Mouse (Mus musculus) embryo, embryonic 11 days (tissue): ENCODE measurements at regions not wholly inside any gene's neighbourhood (a gene's known extent, or its start where the extent isn't known, plus 50 kb on each side); places are given as distances from the start of the nearest gene placed in this dataset.
"Not testable (repeated sequence)": the region's sequence is repeated elsewhere in the genome, so short reads cannot be mapped to it uniquely, and the experiment has no call there.

Source experiments
- DNase-seq: peaks from one replicate; pipeline ENCODE4 v3.0.0-alpha.2; 2015

DNA sequence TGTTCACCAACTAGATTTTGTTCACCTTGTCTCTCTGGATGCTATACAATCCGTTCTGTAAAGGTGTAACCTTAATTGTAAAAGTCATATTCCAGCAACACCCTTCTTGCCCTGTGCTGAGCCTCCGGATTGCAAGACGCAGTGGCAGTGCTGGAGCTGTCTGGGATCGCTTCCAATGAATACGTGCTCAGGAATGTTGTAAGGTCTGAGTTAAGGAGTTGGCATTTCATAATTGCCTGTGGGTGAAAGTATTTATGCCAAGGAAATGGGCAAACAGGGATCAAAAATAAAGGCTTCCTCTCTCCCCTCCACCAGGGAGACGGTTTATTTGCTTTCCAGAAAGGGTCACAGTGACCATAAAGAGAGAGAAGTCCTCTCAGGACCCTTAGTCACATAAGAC, 93.3 kb downstream of the Apob start:
- no peak for DNase-seq

DNA sequence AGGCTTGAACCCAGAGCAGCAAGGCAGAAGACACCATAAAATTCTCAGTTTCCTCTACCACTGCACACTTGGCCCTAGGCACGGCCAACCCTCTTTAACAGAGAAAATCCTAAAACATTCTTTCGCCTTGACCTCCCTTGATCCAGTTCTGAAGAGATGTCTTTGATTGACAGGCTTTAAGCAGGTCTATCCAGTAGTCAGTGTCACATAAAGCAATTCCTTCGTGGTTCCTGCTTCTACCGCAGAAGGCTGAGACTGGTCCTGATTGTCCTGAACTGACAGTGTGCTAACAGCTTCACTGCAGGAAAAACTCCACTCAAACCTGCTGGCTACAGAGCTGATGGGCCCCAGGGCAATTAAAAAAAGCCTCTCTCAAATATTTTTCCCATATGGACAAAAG, 93.8 kb downstream of the Apob start:
- no peak for DNase-seq

DNA sequence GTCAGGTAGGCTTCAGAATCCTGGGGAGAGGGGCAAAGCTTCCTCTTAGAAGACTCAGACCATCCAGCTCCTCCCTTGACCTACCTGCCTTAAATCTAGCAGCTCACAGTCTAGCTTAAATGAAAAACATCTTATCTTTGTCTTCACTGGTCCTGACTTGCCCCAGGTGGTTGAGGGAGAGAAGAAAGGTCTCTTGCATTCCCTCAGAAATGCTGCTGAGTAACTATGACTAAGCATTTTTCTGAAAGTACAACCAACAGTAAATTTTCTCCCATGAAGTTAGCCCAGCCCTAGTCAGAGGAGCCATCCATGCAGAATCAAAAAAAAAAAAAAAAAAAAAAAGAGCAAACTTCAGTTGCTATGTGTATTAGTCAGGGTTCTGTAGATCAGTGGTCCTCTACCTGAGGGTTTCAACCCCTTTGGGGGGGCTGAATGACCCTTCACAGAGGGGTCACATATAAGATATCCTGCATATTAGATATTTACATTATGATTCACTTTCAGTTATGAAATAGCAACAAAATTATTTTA, 98.6 kb downstream of the Apob start:
- no peak for DNase-seq

DNA sequence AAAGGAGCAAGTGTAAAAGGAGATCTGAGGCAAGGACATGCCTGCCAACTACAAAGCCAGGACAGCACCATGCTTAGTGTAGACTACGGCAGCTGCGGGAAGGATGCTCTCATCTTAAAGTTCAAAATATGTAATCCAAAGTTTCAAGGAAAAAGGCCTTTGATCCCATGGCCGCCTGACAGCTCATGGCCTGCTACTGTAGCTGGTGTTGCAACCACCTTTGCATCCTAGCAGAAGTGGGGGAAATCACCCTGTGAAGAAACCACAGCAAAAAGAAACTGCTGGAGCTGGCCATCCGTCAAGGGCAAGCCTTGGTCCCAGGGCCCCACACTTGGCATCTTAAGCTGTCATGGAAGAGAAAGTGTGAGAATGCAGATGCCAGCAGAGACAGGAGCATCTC, 99.9 kb downstream of the Apob start:
- DNase-seq: no peak

DNA sequence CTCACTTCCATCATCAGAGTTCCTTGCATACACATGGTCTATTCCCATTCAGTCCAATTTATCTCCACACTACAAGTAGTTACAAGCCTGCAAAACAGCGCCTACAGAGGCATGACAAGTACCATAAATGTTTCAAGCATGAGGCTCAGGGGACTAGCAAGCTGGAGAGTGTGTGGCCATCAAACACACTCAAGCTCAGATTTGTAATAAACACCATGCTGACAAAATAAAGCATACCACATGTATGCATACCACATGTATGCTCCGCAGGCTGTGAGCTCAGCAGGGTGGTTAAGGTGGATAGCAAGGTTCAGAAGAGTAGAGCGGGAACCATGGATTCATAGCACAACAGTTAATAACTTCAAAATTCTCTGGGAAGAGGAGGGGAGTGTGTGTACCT, 100.6 kb downstream of the Apob start:
- DNase-seq: no peak

DNA sequence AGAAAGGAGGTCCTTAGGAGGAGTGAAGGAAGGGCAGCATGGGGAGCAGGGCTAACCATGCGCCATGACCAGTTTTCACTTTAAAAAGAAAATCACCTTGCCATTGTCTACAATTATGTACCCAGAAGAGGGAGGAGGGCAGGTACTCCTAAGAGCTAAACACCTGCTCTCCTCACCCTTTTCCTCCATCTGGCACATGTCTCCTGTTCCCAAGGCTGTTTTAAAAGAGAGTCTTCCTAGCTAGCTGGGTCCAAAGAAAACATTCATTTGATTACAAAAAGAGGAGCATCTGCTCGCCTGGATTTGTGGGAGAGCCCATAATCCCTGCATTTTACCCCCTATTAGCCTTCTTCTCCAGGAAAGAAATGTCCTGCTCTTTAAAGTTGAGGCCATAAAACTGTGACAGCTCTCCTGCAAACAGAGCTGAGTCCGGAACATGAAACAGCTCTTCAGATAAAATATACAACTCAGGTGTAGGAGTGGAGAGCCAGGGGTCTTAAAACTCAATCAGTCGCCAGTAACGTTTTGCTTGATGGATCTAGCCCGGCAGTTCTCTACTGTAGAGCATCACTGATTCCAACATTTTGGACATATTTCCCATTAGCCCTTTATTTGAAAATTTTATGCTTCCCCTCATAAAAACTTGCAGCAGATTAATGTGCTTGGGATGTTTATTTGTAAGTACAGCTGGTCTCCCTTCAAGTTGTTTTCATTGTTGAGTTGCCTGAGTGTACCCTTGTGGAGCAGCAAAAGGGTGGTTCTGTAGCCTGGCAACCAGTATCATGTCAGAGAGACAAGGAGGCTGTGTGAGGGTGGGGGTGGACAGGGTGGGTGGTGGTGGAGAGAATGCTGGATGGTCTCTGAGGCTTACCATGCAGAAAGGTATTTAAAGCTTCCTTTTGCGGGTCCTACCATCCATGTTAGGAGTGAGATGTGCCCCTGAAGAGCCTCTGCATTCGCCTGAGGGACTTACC, 105.5 kb downstream of the Apob start:
- no peak for DNase-seq

DNA sequence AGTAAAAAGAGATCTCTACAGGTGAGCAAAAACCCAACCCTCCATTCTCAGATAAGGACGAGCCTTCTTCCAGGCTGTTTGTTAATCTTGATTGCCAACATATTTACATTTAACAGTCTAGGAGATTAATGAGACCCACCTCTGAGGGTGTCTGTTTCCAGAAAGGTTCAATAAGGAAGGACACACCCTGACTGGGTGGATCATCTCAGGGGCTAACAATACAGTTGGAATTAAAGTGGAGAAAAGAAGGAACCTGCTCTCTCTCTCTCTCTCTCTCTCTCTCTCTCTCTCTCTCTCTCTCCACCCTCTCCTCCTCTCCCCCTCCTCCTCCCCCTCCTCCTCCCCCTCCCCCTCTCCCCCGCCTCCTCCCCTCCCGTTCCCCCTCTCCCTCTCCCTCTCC, 110.5 kb downstream of the Apob start:
- no peak for DNase-seq

DNA sequence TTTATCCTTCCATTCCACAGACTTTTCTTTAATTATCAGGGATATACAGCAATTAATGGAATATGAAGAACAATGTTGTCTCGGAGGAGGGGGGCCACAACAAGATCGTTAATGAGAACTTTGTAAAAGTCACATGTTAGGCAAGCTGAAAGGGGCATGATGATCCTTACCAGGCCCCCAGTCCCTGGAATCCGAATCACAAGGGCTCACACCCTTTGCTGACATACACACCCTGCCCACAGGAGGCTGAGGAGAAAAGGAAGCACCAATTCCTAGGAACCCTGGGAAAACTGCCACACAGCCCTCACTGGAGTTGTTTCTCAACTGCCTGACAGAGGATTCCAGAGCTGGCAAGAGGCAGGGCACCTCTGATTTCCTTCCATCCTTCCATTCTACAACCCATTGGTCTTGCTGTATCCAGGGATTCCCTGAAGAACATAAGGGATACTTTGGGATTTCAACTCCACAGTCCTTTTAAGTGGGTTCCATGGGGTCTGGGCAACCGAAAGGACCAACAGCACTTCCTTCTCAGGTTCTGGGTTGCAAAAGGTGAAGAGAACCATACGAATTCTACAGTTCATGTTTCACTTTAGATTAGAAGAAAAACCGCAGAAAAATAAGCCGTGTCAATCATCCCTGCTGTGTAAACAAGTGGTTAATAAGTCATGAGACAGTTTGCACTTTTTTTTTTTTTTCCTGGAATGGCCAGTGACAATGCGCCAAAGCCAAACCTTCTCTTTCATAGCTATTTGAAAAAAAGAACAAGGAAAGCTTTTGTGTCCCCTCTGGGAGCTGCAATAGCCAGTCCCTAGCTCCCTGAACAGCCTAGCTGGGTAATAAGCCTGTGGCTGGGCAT, 112.2 kb downstream of the Apob start:
- no peak for DNase-seq

DNA sequence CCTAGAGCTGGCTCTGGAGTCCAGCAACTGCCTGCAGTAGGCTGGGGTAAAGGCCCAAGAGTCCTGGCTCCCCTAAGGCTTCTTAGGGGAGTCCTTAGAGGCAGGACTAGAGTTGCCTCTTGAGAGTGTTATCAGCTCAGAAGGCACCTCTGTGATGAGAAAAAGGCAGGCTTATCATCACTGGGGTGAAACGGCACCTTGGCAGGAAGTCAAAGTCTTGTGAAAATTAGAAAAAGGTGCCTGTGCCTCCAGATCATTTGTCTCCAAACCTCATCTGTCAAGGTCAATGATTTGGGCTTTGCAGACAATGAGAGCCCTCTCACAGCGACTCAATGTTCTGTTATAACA, 112.8 kb downstream of the Apob start:
- DNase-seq: no peak

DNA sequence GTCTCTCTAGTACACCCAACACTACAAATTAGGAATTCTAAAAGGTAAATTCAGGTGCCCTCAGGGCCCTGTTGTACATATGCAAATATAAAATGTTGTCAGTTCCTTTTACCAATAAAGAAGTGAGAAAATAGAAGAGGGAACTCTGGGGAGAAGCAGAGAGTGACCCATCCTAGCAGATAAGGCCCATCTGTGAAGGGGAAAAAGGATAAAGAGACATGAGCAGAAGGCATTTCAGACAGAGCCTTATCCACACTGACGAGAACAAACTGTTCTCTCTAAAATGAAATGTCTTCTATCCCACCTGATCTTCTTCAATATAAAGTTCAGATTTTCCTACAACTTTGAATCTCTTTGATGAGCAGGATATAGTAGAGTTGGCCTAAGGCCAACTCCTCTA, 114.5 kb upstream of the Ldah start:
- DNase-seq: no peak

DNA sequence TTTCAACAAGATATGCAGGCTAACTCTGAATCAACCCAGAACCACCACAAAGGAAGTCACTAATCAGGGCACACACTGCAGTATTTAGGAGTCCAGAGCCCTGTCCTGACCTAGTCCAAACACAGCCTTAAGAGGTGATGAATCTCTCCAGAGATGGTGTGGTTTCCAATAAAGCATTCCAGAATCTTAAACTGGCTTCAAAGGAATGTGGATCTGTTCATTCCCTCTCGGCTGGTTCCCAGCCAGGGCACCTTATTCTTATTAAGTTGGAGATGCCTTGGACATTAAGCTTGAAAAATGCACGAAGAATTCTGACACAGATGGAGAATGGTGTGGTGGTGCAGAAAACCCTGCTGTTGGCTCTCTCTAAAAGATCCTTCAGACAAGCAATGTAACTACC, 112.0 kb upstream of the Ldah start:
- DNase-seq: no peak

DNA sequence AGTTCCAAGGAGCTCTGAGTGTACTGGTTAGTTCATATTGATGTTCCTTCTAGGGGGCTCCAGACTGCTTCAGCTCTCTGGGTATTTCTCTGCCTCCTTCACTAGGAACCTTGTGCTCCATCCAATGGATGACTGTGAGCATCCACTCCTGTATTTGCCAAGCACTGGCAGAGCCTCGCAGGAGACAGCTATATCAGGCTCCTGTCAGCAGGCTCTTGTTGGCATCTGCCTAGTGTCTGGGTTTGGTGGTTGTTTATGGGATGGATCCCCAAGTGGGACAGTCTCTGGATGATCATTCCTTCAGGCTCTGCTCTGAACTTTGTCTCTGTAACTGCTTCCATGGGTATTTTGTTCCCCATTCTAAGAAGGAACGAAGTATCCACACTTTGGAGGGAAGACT, 109.5 kb upstream of the Ldah start:
- not testable (repeated sequence) for DNase-seq

DNA sequence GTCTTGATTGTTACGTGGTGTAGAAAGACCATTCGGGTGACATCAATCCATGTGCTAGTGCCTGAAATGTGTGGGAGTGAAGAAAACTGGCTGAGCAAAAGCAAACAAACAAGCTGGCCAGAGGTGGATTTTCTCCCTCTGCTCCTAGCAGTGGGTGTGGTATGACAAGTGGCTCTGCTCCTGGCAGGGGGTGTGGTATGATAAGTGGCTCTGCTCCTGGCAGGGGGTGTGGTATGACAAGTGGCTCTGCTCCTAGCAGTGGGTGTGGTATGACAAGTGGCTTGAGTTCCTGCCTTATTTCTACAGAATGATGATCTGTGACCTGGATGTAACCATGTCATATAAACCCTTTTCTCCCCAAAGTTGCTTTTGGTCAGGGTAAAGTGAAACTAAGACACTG, 108.8 kb upstream of the Ldah start:
- DNase-seq: no peak

DNA sequence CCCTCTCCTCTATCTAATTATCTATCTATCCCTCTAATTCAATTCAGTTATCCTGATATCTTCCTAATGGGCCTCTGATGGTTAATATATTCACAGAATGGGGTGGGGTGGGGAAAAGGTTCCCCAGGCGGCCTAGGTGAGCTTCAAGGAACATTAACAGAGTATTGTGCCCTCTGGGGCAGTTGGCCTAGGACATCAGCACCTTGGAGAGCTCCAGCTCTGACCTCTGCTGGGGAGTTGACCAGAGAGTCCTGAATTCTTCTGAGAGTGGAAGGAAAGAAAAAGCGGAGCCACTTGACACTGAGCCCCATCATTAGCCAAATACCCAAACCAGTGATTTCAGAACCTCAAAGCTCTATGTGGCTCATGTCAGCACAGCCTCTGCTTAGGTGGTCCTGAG, 108.1 kb upstream of the Ldah start:
- peak; percentile 62 for DNase-seq

DNA sequence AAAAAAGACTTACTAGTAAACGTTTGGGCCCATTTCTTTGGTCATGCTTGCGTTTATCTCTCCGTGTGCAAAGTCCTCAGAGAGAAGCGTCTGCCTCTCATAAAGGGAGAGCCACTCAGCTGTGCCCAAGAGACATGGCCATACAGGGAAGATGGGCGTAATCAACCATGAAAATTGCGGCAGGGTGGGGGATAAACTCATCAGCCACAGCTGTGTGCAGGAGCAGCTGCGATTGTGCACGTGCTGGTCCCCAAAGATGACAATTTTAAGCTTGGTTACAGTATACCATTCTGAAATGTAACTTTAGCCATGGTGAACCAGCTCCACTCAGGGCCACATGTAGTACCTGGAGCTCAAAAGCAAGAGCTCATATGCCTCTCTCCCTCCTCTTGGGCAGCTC, 106.1 kb upstream of the Ldah start:
- DNase-seq: no peak

DNA sequence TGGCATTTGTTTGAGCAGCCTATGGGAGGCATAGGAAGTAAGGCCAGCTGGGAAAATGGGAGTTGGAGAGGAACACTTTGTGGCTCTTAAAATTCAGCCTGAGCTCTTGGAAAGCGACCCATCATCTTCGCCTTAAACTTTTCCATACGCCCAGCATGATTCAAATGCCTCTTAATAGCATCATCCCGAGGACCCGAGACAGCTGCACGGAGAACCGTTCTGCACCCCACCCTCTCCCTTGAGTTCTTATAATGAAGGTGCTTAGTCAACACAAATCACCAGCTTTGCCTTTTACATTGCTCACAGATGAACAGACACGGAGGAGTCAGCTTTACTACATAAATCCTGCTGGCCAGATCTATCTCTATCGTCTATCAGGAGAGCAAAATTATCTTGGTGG, 104.6 kb upstream of the Ldah start:
- no peak for DNase-seq

DNA sequence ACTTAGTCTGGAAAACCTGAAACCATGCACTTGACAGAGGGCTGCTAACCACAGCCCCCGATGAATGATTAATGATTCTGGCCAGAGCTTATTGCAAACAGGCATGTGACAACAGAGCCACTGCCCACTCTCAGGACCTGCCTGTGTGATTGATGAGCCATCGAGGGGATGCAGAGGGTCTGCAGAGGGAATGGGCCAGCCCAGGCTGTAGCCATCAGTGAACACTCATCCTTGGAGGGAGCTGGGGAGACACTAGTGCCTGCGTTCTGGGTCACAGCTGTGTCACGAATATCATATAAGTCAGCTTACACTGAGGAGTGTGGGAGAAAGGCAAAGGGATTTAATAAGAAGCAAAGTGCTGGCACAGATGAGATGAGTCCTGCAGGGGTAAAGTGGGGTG, 100.8 kb upstream of the Ldah start:
- peak; percentile 28 for DNase-seq

DNA sequence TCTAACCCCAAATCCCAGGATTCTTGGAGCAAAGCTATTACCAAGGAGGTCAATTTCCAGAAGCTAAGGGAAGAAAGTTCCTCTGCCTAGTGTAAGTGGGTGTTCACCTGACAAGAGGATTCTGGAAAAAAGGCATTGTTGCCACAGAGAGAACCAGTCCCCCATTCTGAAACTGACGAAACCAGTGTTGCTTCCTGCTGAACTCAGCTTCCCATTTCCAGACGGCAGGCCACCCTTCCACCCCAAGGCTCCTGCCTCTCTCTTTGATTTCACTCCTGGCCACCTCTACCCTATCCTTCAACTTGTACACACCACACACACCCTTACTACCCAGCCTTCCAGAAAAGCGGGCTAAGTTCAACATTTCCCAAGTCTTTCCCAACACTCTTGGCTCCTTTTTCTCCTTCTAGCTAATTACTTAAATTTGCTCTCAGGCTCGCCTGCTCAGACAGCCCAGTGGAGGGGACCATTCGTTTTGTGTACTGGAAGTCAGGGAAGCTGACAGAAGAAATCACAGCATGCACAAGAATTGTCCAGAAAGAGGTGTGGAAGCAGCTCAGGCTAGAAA, 98.6 kb upstream of the Ldah start:
- DNase-seq: no peak

DNA sequence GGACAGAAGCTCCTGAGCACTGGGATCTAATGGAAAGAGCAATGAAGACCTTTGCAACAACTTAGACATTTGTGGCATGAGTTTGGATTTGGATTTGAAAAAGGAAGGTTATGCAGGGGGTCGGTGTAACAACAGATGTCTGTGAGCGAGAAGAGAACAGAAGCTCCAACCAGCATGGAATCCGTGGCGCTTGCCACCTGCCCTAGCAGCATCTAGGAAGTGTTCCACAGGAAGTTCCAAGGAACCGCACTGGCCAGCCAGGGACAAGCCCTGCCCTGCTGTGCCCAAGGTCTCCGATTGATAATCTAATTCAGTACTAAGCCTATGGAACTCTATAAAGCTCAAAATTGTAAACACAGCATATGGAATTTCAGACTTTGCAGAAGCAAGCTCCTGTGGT, 98.0 kb upstream of the Ldah start:
- DNase-seq: no peak

DNA sequence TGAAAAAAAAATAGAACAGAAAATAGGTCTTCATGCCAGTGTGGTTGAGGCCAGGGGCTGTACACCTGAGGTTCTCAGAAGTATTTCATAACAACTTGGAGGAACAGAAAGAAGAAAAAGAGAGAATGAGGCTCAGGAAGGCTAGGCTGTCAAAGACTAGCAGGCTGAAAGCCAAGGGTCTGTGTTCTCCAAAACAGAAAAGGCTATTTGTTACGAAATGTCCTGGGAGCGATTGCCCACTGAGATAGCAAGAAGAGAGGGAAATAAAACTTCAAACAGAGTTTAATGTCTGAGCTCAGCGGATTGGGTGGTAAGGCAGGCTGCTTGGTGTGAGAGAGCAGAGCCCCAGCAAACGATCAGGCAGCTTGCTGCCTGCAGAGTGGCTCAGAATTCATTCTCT, 97.6 kb upstream of the Ldah start:
- no peak for DNase-seq

DNA sequence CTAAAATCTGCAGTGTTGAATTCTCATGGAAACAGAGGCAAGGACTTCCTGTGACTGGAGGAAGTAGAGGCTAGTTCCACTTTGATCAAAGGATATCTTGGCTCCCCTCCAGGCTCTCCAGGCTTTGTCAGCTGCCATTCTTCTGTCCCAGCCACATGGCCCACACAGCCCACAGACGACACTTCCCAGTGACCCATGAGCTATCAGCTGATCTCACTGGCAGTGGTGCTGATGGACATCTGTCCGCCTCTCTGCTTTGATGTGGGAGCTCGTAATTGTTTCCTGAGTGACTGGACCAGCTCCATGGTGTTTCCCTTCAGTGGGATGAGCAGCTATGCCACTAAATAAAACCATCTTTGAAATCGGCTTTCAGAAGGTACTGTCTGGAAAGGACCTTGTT, 96.4 kb upstream of the Ldah start:
- no peak for DNase-seq

DNA sequence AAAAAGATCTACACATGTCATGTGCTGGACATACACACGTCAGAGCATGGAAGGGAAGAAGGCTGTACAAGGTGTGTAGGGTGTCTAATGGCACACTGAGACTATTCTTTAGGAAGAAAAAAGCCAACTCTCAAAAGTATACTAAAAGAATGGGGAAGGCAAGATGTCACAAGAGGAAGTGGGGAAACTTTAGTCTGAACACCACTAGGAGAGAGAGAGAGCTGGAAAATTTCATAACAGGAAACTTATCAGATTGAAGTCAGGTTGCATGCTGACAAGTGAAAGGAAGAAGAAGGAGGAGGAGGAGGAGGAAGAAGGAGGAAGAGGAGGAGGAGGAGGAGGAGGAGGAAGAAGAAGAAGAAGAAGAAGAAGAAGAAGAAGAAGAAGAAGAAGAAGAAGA, 52.3 kb upstream of the Ldah start:
- DNase-seq: no peak
